Mouse (Mus musculus) liver, adult 10 weeks (tissue): Measurements from ENCODE around the gene Icam5. TPM values are rescaled to one million over a fixed set of nuclear protein-coding genes. Genes with fewer than 3 reads are reported as not detected.

Source experiments
- polyA plus RNA-seq: library from polyadenylated mRNA; stranded (reverse); fragments of 350-450 nt; fragmentation: Illumina TruSeq; extraction: RNeasy Lipid Tissue Mini Kit (QIAGEN cat#74804); gene quantifications from one replicate; pipeline ENCODE4 v1.2.3, GENCODE M21; 2014; ENCODE audit warnings: low read depth, low replicate concordance

Icam5 gene
- polyA plus RNA-seq, result not detected

DNA sequence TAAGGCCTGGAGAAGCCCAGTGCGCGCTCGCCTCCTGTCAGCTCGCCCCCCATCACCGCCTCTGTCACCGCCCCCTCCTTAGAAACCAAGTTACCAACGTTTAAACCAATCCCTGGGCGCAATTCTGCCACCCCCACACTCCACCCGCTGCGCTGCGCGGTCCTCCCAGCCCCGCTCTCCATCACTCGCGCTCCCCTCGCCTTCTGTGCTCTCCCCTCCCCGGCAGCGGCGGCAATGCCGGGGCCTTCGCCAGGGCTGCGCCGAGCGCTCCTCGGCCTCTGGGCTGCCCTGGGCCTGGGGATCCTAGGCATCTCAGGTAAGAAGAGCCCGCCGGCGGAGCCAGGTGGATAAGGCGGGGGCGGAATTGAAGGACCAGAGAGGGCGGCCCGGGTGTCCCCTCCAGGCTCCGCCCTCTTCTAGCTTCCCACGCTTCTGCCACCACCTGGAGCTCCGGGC is at the start of gene Icam5:
Icam5 (plus strand) TSS at position 178 of the 456 bp plus-strand sequence.

DNA sequence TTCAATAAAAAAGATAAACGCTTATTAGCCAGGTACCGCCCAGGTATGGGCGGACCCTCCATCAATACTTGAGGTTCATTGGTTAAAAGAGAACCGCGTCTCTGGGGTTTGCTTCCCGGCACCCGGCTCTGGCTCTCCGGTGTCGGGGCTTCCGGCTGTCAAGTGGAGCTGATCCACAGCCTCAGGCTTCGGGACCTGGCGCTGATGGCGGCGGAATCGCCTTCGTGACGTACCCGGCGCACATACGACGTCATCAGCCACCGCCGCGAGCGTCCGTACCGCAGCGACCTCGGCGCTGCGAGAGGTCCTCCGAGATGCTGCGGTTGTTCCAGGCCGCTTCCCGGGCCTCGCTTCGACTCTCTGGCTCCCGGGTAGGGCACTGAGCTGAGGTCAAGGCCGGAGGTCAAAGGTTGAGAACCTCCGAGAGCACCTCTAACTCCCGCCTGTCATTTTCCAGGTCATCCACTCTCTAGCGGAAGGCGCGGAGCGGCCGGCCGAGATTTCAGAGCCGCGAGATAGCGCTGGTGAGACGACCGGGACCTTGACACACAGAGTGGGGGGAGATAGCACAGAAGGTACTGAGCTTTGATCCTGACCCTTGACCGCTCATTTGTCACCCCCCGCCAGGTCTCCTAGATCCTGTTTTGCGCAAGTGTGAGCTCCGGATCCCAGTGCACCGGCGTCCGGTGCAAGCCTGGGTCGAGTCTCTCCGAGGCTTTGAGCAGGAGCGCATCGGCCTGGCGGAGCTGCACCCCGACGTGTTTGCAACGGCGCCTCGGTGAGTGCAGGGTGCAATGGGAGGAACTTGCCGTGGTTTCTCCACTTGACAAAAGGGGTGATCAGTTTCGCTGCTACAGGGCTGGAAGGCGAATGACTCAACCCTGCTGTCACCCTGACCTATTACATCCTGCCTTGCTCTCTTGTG is 29.0 kb upstream of the Icam5 start, which contains the start of gene Mrpl4:
Mrpl4 (plus strand) TSS at position 112 of the 925 bp plus-strand sequence.

DNA sequence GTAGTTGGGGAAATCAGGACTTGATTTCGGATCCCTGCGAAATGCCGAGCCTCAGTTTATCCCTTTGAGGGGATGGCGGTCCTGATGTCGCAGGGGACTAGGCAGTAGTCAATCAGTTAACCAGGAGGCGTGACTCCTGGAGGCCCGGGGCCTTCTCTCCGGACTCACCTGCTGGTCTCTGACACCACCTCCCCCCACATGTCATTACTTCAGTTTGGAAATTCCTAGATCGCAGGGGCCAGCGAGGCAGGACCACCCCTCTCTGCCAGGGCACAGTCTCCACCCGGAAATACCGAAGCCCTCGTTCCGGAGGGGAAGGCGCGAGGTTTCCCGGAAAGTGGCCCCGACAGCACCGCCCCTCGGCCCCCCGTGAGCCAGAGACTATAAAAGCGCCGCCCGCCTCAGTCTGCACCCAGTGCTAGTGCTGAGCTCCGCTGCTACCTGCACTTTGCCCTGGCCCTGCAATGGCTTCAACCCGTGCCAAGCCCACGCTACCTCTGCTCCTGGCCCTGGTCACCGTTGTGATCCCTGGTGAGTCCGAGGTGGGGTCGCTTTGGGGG is 16.2 kb upstream of the Icam5 start, which contains the start of gene Icam1:
Icam1 (plus strand) TSS at position 415 of the 560 bp plus-strand sequence.

DNA sequence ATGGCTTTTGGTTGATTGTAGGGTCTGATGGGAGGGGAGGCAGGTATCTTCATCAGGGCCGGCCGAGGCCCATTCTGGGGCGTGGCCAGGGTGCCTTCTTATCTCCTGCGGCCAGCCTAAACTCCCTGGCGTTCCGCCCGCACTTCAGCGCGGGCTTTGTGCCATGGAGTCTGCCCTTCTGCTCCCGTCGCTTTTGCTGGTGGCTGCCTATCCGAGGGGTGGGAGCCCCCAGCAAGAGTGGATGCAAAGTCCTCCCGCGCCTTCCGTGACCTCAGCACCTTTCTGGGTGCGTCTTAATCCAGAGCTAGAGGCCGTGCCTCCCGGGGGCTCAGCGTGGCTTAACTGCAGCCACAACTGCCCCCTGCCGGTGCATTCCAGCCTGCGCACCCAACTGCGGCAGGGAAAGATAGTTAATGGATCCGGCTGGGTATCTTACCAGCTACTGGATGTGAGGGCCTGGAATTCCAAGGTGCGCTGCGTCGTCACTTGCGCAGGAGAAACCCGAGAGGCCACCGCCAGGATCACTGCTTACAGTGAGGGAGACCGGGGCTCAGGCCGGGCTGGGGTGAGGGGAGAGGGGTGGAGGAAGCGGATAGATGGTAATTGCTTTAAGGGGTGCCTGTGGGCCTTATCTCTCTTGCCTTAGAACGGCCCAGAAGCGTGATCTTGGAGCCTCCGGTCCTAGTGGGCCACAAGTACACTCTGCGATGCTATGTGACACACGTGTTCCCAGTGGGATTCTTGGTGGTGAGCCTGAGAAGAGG is 2.4 kb upstream of the Icam5 start, which contains the start of gene Icam4:
Icam4 (plus strand) TSS at position 83 of the 764 bp plus-strand sequence.

DNA sequence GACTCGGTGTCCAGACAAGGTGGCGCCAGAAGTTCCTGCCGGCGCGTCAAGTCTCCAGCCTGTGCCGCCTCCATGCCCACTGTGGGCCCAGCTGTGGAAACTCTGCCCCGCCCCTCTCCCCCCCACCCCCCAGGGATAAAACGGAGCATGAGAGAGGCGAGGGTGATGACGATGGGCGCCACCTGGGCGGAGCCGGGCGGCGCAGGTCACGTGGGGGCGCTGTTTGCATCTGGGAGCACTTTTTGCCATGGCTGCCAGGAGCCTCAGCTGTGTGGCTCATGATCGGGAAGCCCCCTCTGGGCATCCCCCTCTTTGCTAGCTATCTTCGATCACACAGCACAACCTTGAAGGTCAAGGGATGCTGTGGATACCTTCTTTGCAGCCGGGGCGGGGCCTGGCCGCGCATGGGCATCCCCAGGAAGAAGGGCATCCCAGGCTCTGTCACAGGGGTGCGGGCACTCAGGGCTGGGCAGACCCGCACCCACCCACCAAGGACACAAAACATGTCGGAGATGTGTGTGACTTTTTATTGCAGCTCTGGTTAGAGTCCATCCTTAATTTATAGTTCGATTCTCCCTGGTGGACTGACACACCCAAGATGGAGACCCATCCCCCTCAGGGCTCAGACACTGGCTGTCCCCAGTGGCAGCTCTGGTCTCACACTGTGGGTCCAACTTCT is 35.3 kb downstream of the Icam5 start, which contains the start of gene Zglp1:
Zglp1 (minus strand) TSS at position 88 of the 679 bp plus-strand sequence.

DNA sequence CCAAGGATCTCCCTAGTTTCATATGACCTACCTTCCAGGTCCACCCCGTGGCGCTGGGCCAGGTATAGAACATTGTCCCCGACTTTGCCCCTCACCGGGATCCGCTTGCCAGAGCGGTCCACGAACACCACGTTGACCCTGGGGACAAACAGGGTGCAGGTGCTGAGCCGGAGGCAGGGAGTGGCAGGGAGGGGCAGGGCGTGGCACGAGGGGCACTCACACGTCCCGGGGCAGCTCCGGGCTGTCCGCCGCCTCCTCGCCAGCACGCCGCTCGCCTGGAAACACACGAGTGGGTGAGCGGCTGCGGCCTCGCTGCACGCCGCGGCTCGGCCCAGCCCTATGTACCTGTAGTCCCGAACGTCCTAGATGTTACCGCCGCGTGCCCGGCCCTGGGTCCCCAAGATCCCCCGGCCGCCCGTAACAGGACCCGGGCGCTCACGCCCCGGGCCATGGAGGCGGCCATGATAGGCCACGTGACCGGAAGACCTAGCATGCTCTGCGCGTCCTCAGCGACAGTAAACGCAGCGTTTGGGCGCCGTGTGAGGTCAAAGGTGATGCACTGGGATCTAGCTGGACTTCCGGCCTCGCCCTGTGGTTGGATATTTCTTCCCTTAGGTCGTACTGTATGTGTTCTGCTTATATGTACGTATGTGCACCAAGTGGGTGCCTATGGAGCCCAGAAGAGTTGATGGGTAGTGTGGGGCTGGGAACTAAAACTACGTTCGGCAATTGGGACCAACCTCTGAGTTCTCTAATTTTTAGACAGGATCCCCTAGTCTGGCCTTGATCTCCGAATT is 41.4 kb downstream of the Icam5 start, which contains the start of the genes Gm49373 and Fdx1l:
Gm49373 (minus strand) TSS at position 53 of the 797 bp plus-strand sequence.
Fdx1l (minus strand) TSS at position 571 of the 797 bp plus-strand sequence.

Other genes with a start within 250 kb of the Icam5 start
- 0.19 TPM for gene Col5a3, start 217.0 kb upstream of the Icam5 start, polyA plus RNA-seq
- gene Rdh8, start 213.6 kb upstream of the Icam5 start, polyA plus RNA-seq, result not detected
- gene A230050P20Rik, start 163.4 kb upstream of the Icam5 start, polyA plus RNA-seq, result 19.2 TPM
- 0.58 TPM for gene Angptl6, start 152.3 kb upstream of the Icam5 start, polyA plus RNA-seq
- 0.50 TPM for gene Ppan, start 143.9 kb upstream of the Icam5 start, polyA plus RNA-seq
- 34.0 TPM for gene Eif3g, start 133.4 kb upstream of the Icam5 start, polyA plus RNA-seq
- gene Dnmt1, start 72.2 kb upstream of the Icam5 start, polyA plus RNA-seq, result 1.5 TPM
- gene S1pr2, start 55.3 kb upstream of the Icam5 start, polyA plus RNA-seq, result 0.48 TPM
- 1.0 TPM for gene Mrpl4, start 29.3 kb upstream of the Icam5 start, polyA plus RNA-seq
- gene Icam1, start 16.1 kb upstream of the Icam5 start, polyA plus RNA-seq, result 3.1 TPM
- gene Icam4, start 2.7 kb upstream of the Icam5 start, polyA plus RNA-seq, result not detected
- gene Zglp1, start 35.0 kb downstream of the Icam5 start, polyA plus RNA-seq, result not detected
- not detected for gene Gm49373, start 41.0 kb downstream of the Icam5 start, polyA plus RNA-seq
- gene Fdx1l, start 41.5 kb downstream of the Icam5 start, polyA plus RNA-seq, result 2.0 TPM
- gene Gm38431, start 59.9 kb downstream of the Icam5 start, polyA plus RNA-seq, result 0.11 TPM
- gene Raver1, start 59.9 kb downstream of the Icam5 start, polyA plus RNA-seq, result 3.2 TPM
- gene Tyk2, start 99.2 kb downstream of the Icam5 start, polyA plus RNA-seq, result 2.3 TPM
- 14.0 TPM for gene Cdc37, start 117.9 kb downstream of the Icam5 start, polyA plus RNA-seq
- 0.69 TPM for gene Pde4a, start 133.6 kb downstream of the Icam5 start, polyA plus RNA-seq
- gene Keap1, start 207.3 kb downstream of the Icam5 start, polyA plus RNA-seq, result 6.6 TPM
- 2.5 TPM for gene S1pr5, start 216.4 kb downstream of the Icam5 start, polyA plus RNA-seq
- 2.4 TPM for gene Atg4d, start 233.2 kb downstream of the Icam5 start, polyA plus RNA-seq